8 mouse cellular contexts compared by ENCODE assay signal in genomic region chr10:86685179-86686016, GRCm38 (mm10). TPM values are rescaled to one million over a fixed set of nuclear protein-coding genes. Genes with fewer than 3 reads are reported as not detected.
DNase-seq lines count a peak whose midpoint lies in the region; ATAC-seq lines count a peak whose summit lies in the region.
"Not testable (repeated sequence)": the region's sequence is repeated elsewhere in the genome, so short reads cannot be mapped to it uniquely, and the experiment has no call there.

No protein-coding gene starts in this region.

- peak overlapping the region; percentile 76 for H3K27ac ChIP-seq in heart, embryonic 13.5 days (replicated peaks)
- peak overlapping the region; percentile 76 for H3K27ac ChIP-seq in liver, embryonic 12.5 days

- under 1% methylated on average over 43 of the region's 53 CpGs for WGBS in heart, embryonic 13.5 days
- under 1% methylated on average over 52 of the region's 53 CpGs for WGBS in liver, embryonic 12.5 days (ENCODE audit: insufficient replicate concordance)

- peak overlapping the region; percentile 86 for H3K4me3 ChIP-seq in heart, embryonic 13.5 days
- H3K4me3 ChIP-seq in liver, embryonic 12.5 days = peak overlapping the region; percentile 75

- peak overlapping the region; percentile 78 for H3K4me2 ChIP-seq in heart, embryonic 13.5 days
- peak overlapping the region; percentile 80 for H3K4me2 ChIP-seq in liver, embryonic 12.5 days

- H3K4me1 ChIP-seq in heart, embryonic 13.5 days; liver, embryonic 12.5 days: not testable (repeated sequence)

- H3K36me3 ChIP-seq in heart, embryonic 13.5 days; splenic B cell, adult 2 months (ENCODE audit: control insufficient read depth, insufficient read depth, low read length, poor library complexity, severe bottlenecking): not testable (repeated sequence)
- H3K36me3 ChIP-seq in liver, embryonic 12.5 days = peaks cover 10% of the 10 kb centered on the region

- peak; percentile 84 for ATAC-seq in erythroid progenitor cell, adult 5-6 weeks (replicated peaks; ENCODE audit: low FRiP score, poor library complexity, severe bottlenecking)
- peak; percentile 73 for ATAC-seq in heart, embryonic 13.5 days (ENCODE audit: extremely low read depth, insufficient number of reproducible peaks, low FRiP score, low TSS enrichment)
- peak; percentile 90 for ATAC-seq in liver, embryonic 12.5 days

- DNase-seq in CD4-positive, CD25-positive, alpha-beta regulatory T cell, adult 2 months (ENCODE audit: low read depth, low spot score) = peak; percentile 86
- peak; percentile 66 for DNase-seq in brain, embryonic 18.5 days (ENCODE audit: low read depth, low spot score)
- DNase-seq in kidney, postnatal 10 days = peak; percentile 86
- DNase-seq in naive thymus-derived CD4-positive, alpha-beta T cell, adult 2 months (ENCODE audit: low read depth) = peak; percentile 91
- DNase-seq in splenic B cell, adult 2 months (ENCODE audit: low read depth, low spot score) = peak; percentile 80

- H3K27me3 ChIP-seq in heart, embryonic 13.5 days (replicated peaks); liver, embryonic 12.5 days (replicated peaks); splenic B cell, adult 2 months (ENCODE audit: control insufficient read depth, insufficient read depth, low read length, poor library complexity, severe bottlenecking): not testable (repeated sequence)

- H3K9ac ChIP-seq in heart, embryonic 13.5 days = peak overlapping the region; percentile 93
- H3K9ac ChIP-seq in liver, embryonic 12.5 days = peak overlapping the region; percentile 86

- H3K9me3 ChIP-seq in heart, embryonic 13.5 days; liver, embryonic 12.5 days (replicated peaks): not testable (repeated sequence)

RNA-seq across cellular contexts. Expression of gene Hsp90b1, which starts 19.9 kb away (rescaled TPM):
- 243 and 279 TPM in 2 replicates for total RNA-seq in erythroid progenitor cell, adult 5-6 weeks (2015; ENCODE audit: low replicate concordance)
- total RNA-seq in erythroid progenitor cell, adult 5-6 weeks (2017; ENCODE audit: low replicate concordance) = 366 and 415 TPM in 2 replicates
- polyA plus RNA-seq in heart, embryonic 13.5 days (2015; fragmentation: Nextera tagmentation; extraction: Ambion mirVana) = 435 and 494 TPM in 2 replicates
- polyA plus RNA-seq in liver, embryonic 12.5 days (2016; fragmentation: Nextera tagmentation; extraction: Ambion mirVana) = 432 and 438 TPM in 2 replicates

RNA-seq across cellular contexts. Expression of gene Ttc41, which starts 20.2 kb away (rescaled TPM):
- total RNA-seq in erythroid progenitor cell, adult 5-6 weeks (2015; ENCODE audit: low replicate concordance) = 2.1 and 4.0 TPM in 2 replicates
- total RNA-seq in erythroid progenitor cell, adult 5-6 weeks (2017; ENCODE audit: low replicate concordance) = 1.0 and 2.3 TPM in 2 replicates
- polyA plus RNA-seq in heart, embryonic 13.5 days (2015; fragmentation: Nextera tagmentation; extraction: Ambion mirVana) = 1.8 and 2.1 TPM in 2 replicates
- polyA plus RNA-seq in liver, embryonic 12.5 days (2016; fragmentation: Nextera tagmentation; extraction: Ambion mirVana) = 0.95 and 0.96 TPM in 2 replicates

Comparison
In these comparisons a context has a peak if more than half of its experiments do, and no peak if none do; other contexts are left out.
1. Peak in every context shown above with its lines: DNase-seq, ATAC-seq, H3K4me3 ChIP-seq and H3K27ac ChIP-seq.